Mouse (Mus musculus): Measurements from ENCODE around the gene Cyp2d22.
"Not testable (repeated sequence)": the region's sequence is repeated elsewhere in the genome, so short reads cannot be mapped to it uniquely, and the experiment has no call there.

Cyp2d22 gene

DNA sequence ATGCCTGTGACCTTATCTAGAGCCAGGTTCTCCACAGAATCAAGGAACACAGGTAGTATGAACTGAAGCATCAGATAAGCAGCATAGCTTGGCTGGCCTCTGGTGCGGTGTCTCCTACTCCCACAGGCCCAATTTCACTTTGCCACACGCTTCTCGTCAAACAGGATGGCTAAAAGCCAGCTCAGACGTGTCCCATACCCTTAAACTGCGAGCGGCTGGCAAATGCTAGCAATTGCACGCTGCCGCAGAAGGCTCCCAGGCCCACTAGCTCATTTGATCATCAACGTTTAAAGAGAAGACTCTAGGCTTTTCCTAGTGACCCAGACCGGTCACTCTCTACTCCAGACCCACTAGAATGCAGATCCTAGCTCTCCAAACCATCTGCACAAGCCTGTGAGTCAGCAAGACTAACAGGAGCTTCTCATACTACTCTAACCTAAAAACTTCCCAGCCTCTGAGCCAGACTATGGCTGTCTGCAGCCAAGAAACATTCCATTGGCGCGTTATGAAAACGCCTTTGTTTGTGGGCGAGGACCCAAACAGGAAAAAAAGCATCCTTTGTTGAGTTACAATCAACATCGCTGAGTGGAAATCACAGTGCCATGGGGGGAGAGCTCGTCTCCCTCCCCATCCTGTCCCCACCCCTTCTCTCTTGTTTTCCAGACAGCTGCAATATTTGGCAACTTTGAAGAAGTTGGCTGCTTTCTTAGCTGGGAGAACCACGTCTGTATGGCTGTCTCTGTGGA lies 3.5 kb downstream of the Cyp2d22 start:
- DNase-seq = no peak

DNA sequence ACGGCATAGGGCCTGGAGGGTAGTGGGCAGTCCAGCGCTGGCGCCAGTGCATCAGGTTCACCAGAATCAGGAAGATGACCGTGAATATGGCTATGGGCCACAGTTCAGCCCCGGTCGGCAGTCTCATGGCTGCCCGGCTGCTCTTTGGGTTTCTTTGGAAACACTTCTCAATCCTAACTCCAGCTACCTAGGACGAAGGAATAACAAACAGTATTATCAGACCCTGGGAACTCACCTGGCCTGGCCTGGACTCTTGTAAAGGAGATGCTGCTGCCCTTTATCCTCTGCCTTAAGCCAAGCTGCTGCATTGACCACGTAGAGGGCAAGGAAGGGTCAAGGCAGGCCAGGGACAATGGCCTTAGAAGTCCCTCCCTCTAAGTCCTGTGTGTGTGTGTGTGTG lies 4.2 kb downstream of the Cyp2d22 start:
- no peak for DNase-seq

DNA sequence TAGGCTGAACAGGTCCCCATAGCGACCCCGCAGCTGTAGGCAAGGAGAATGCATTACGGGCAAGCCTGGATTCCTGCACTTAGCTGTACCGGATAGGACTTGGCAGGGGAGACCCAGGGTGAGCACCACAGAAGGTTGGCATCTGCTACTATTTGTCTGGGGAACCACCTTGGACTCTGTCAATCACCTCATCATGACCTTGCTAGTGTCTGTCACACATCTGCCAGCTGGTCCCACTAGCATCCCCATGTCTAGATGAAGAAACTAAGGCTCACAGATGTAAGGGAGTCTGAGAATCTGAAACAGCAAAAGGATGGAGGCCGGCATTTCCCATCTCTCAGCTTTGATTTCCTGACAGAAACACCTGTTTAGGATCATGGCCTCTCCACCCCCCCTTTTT lies 5.6 kb downstream of the Cyp2d22 start:
- no peak for DNase-seq

DNA sequence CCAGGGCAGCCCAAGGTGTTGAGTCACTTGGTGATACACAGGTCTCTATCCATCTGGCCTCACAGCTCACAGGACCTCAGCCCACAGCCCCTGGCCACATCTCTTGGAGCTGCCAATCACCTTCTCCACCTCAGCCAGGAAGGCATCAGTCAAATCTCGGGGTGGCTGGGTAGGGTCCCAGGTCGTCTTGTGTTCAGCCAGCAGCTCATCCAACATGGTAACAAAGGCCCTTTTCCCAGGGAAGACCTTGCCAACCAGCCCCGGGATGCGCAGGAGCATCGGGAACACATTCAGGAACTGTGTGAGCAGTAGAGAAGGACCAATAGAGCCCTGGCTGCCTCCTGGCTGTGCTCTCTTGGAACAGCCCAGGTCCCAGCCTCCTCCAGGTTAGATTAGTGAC lies 7.1 kb downstream of the Cyp2d22 start:
- no peak for DNase-seq

DNA sequence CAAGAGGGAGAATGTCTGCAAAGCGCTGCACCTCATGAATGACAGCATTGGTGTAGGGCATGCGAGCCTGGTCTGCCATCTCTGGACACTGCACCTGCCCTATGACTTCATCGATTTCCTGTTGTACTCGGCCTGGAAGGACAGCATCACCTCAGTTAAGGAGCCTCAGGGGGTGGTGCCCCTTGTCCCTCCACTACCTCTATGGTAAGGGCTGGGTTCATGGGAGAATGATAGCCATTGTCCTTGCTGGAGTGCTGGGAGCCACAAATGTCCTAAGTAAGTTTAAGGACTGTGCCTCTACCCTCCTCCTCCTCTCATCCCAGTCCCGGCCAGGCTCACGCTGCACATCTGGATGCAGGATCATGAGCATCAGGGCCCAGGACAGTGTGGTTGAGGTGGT lies 7.6 kb downstream of the Cyp2d22 start:
- no peak for DNase-seq

DNA sequence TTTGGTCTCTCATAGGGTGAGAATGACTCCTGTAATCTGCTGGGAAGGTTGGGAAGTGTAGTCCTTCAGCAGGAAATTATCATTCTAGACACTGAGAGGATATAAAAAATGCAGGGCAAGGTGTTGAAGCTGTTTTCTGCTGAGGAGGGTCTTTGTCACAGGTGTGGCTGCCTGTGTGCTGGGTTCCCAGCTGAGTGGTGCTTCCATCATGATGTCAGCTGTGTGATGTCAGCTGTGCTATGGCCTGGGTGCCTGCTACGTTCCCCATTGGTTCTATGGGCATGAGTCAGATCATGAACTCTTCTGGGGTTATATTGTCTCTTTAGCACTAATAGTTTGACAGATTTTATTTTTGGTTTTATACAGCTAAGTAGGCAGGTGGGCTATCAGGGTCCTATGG lies 11.2 kb downstream of the Cyp2d22 start:
- DNase-seq = no peak

DNA sequence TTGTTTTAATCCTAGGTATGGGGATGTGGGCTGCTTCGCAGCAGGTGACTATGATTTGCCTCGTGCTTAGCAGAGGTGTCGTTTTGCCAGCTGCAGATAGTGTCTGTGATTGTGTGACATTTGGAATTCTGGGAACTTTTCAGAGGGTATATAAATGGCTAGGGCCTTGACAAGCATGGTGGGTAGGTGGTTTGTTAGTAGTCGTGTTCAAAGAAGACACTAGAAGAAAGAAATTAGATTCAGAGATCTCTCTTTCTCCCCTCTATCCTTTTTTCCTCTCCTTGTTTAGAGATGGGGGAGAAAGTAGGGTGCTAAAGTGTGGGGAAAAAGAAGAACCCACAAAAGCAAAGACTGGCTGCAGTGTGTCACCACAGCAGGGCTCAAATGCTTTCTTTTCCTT lies 11.9 kb downstream of the Cyp2d22 start:
- DNase-seq = no peak

DNA sequence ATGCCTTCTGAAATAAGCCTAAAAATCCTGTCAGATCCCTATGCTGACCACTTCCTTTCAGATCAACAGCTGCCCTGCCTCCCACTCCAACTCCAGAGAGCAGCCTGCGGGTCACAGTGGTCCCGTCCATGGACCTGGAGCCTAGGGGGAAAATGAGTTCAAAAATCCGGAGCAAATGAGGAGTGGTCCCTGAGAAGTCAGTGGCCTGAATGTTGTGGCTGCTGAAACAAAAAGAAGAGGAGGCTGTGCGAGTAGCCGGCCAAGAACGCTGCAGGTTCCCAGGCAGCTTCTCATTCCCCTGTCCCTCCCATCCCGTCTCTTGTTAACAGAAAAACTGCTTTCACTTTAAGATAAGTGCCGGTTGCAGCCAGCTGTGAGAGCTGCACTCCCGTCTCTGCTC lies 15.5 kb downstream of the Cyp2d22 start:
- DNase-seq = not testable (repeated sequence)

DNA sequence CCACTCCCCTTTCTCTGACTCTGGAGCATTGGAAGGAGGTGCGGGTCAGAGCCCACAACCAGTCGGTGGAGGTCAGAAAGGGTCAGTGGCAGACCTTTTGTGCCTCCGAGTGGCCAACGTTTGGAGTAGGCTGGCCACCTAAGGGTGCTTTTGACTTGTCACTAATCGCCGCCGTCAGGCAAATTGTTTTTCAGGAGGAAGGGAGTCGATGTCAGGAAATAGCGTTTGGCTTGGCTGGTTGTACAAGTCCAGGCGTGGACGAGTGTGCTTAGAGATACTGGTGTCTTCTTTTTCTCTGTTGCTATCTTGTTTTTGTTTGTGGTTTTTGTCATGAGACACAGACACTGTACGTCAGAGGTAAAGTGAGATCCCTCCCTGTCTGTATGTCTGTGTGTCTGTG lies 16.3 kb downstream of the Cyp2d22 start:
- not testable (repeated sequence) for DNase-seq

DNA sequence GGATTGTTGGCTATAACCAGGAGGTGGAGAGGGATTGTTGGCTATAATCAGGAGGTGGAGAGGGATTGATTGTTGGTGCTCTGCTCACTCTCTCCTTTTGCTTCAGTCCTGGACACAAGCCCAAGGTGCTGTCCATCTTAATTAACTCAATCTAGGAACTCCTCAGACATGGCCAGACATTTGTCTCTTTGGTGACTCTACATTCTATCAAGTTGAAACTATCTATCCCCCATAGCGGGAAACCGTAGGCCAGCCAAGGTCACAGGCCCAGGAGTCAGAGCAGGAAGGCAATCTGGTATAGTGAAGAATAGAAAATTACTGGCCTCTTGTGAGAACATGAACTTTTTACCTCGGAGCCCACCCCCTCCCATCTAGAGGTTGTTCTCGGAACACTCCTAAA lies 17.8 kb downstream of the Cyp2d22 start:
- DNase-seq = no peak

DNA sequence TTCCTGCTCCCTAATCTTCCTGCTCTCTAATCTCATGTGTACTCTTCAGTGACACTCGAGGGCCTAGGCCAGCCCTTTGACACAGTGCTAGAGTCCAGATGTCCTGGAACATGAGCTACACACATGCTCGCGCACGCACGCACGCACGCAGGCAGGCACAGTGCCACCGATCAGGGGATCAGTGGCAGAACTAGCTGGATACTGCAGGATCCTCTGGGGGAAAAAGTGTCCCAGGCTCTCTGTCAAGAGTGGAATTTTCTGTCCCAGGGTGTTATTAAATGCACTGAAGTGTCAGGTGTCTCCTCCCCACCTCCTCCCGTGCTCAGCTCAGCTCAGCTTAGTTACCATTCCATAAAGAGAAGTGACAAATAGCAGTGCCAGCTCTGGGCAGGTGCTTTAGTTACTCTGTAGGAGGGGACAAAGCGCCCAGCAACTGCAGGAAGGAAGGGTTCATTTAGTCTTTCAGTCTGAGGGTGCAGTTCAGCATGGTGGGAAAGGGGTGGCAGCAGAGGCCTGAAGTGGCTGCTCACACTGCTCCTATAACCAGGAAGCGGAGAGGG lies 18.5 kb downstream of the Cyp2d22 start:
- no peak for DNase-seq

DNA sequence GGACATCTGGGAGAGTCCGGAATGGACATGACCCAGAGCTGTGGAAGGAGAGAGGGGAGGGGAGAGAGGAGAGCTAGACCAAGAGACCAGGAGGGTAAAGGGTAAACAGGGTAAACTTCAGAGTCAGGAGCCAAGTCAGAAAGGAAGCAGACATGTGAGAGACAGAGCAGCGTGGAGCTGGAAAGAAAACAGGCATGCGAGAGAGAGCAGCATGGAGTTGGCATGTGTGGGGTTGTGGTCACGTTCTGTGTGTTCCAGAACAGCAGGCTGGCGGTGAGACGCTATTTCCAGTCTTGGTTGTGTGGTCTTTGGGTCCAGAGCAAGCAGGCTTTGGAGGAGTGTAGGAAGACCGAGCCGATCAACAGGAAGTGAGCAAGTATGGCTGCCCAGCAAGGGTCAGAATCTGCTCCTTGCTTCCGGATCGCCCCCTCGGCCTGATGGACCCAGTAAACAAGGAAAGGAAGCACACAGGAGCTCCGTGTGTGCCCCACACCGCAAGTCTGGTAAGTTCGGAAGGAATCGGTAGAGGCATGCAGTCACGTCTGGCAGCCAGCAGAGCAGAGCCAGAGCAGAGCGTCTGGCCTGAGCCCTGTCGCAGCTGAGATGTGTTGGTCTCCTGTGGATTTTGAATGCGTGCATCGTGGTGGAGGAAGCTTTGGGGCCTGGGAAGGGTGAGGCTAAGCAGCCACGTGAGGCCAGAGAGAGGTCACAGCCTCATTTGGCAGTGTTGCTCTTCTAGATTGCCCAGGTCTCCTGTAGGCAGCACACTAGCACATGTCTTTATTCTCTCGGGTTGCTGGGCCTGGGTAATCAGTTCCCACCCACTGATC lies 21.4 kb downstream of the Cyp2d22 start:
- no peak for DNase-seq

DNA sequence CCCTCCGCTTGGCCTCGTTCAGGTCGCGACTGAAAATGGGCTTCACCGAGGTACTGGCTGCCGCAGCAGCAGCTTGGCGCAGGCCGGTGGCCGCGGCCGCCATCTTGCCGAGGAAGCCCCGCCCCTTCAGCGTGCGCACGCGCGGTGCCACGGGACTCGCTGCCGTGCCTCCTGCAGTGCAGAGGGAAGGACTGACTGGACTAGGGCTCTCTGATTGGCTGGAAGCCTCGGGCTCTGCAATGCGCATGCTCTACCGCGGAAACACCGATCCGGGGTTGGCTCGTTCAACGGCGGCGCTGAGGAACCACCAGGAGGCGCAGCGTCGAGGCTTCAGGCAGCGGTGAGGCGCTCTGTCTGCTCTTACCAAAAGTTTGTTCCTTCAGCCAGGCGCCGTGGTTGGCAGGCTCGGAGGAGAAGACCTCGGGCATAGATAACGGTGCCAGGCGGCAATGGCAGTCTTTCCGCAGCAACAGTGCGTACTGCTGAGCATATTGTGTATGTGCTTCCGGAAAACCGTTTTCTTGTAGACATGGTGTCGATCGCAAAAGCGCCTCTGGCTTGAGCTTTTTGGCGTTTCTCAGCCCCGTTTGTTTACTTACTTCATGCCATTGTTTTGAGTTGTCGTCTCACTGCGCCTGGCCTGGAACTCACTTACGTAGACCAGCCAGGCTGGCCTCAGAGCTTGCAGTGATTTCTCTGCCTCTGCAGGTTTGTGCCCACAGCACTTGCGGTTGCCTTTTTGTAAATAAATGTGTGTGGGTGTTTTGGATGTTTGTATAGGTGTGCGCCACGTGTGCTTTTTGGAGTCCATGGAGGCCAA lies 25.7 kb downstream of the Cyp2d22 start, which contains the start of gene Ndufa6:
Gene Ndufa6, minus strand, starts transcription at position 197 of the 820 bp plus-strand sequence.
- peak; percentile 99 to 100 for DNase-seq

DNA sequence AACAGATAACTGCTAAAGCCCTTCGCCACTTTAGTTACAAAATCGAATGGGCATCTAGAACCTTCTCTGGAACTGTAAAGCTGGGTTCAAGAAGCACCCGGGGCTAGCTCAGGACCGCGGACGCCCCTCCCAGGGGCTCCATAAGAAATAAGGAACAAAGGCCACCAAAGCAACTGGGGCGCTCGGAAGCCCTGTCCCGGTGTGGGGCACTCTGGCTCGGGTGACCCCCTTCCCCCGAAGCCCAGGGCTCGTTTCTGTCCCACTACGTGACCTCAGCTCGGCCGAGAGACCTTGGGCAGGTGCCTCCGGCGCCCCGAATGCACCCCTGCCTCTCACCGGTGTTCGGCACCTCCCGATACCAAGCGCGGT lies 26.3 kb downstream of the Cyp2d22 start:
- no peak for DNase-seq

DNA sequence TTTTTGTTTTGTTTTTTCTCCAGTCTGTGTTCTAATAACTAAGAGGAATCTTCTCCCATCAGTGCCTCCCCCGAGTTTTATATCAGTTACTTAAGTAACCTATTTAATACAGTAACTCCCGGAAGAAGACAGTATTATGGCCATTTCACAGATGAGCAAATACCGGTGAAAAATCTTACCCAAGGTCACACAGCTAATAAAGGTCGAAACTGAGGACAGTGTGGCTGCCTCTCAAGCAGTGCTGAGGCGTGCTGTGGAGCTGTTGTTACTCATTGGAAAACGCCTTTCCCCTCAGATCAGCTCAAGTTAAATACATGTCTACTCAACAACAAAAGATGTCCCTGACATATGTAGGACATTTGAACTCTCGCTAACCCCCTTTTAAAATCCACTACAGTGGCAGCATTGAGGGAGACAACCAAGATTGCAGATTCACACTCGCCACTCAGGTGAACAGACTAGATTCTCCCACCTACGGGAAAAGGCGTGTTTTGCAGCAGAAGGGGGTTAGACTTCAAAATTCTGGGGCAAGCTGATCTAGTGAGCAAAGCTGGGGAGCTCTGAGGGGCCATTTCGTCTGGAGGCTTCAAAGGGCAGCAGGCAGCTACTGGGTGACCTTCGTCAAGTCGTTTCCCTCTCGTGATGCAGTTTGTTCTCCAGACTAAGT lies 26.8 kb downstream of the Cyp2d22 start:
- no peak for DNase-seq

DNA sequence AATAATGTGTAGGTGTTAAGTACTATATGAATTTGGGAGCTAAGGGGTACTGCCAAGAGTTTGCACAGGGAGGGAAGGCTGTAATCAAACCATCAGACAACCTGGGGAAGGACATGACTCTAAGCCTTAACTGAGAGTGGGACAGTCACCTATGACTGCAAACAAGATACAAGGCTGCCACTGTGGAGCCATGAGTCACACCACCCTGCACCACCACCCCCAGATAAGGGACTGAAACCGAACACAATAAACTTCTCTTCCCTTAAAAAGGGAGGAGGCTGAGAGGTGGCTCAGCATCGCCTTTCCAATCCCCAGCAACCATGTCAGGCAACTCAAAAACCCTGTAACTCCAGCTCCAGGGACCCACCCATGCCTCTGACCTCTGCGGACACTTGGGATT lies 28.6 kb downstream of the Cyp2d22 start:
- DNase-seq = no peak

DNA sequence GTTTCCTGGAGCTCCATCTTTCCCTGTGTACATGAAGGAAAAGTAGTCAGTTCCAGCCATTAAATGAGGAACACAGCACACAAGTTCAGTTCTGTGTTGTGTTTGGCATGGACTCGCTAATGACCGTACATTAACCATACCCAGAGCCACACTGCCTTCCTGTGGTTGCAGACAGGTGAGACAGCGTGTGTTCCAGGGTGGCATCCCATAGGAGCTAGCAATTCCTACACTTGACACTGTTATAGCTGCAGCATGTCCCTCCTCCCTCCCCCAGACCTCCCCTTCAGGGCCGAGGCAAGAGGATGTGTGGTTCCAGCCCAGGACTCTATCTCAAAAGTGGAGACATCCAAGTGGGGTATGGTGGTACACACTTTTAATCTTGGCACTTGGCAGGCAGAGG lies 29.7 kb downstream of the Cyp2d22 start:
- DNase-seq = no peak

DNA sequence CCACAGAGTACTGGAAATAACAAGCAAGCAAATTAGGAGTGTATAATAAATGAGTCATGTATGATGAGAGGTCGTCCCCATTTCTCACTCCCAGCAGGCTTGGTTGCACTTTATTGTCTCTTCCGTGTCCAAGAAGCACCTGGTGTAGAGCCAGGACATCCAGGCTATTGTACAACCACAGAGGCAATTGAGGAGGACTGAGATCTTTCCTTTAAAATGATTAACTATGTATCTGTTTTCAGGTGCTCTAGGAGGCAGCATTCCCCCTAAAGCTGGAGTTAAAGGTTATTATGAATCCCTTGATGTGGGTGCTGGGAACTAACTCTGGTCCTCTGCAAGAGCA lies 31.1 kb downstream of the Cyp2d22 start:
- no peak for DNase-seq

DNA sequence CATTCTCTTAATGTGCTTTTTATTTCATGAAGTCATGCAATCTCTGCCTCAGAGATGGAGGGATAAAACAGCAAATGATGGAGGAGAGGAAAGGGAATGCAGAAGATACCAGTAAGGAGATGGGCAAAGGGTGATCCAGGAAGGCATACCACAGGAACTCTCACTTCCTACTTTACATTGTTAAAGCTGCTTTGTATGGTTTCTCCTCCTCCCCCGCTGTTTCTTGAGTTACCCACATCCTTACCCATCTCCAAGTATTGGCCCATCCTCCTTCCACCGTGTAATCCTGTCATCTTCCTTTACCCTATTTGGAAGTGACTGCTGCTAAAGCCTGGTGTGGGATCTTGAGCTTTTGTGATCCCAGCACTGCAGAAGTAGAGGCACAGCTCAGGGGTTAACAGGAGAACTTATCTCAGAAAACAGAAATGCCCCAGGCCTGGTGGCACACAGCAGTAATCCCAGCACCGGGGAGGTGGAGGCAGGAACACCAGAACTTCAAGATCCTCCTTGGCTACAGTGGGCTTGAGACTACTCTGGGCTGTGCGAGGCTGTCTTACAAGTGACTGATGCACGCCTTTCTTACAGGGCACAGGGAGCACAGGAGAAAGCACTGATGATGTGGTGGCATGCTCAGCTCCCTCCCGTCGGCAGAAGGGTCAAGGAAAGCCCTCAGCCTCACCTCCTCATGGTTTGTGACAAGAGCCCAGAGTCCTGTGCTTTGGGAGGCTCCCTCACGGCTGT lies 31.6 kb downstream of the Cyp2d22 start:
- DNase-seq = no peak

DNA sequence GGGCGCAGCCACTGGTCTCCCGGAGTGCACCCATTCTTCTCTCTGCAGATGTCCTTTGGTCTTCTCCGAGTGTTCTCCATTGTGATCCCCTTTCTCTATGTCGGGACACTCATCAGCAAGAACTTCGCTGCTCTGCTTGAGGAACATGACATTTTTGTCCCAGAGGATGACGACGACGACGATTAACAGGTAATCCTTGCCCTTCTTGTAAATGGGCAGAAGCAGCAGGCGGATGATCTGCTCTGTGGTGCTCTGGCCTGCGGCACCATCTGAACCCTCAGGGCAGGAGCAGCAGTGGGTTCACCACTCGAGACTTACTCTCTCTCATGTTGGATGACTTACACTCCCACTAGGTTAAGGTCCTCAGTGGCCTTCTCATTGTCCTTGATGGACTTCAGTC lies 32.2 kb downstream of the Cyp2d22 start:
- DNase-seq = no peak

DNA sequence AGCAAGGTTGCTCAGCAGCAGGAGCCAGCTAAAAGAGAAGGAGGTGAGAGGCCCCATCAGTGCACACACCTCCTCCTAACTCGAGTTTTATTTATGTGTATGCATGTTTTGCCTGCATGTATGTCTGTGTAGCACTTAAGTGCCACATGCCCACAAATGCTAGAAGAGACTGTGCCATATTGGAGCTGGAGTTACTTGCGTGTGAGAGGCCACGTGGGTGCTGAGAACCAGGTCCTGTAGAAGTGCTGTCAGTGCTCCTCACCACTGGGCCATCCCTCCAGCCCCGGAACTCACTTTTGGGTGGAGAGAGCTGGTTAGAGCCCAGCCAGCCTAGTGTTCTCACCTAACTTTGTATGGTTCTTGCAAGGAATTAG lies 32.8 kb downstream of the Cyp2d22 start:
- no peak for DNase-seq
